Mouse (Mus musculus): Measurements from ENCODE around the gene Pdzd3. TPM values are rescaled to one million over a fixed set of nuclear protein-coding genes. Genes with fewer than 3 reads are reported as not detected.
A peak's percentile ranks its signal among the peaks of the same experiment; 100 is the strongest.
"Not testable (repeated sequence)": the region's sequence is repeated elsewhere in the genome, so short reads cannot be mapped to it uniquely, and the experiment has no call there.

Pdzd3 gene
- total RNA-seq (2017): 0.58 TPM in 1 of 2 replicates, not detected in the other

DNA sequence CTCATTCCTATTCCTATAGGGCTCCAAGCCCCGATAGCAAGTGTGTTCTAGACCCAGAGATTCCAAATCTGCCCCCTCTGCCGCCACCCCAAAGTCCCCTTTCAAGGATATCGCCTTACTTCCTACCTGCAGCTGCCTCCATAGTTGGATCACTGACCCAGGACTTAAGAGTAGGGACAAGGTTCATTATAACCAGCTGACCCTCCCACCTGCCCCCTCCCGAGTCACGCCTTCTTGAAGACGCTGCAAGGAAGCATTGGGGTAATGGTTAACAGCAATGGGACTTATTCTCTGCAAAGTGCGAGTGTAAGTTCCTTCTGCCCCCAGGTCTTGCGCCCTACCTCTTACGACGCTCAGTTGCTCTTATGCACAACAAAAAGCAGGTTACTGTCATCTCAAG, at the start of gene Pdzd3:
Gene Pdzd3 (minus strand): TSS at position 158 of the 400 bp plus-strand sequence.
- no peak for ATAC-seq (replicated peaks; ENCODE audit: low read depth, poor library complexity, severe bottlenecking)

DNA sequence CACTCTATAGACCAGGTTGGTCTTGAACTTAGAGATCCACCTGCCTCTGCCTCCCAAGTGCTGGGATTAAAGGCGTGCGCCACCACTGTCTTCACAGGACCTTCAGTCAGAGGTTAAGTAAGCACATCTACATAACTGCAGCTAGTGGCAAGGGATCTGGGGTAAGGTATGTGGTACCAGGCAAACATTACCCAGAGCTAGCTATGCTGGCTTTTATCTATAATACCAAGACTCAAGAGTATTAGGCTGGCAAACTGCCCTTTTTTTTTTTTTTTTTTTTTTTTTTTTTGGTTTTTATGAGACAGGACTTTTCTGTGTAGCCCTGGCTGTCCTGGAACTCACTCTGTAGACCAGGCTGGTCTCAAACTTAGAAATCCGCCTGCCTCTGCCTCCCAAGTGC, 48.7 kb upstream of the Pdzd3 start:
- not testable (repeated sequence) for ATAC-seq (replicated peaks; ENCODE audit: low read depth, poor library complexity, severe bottlenecking)

DNA sequence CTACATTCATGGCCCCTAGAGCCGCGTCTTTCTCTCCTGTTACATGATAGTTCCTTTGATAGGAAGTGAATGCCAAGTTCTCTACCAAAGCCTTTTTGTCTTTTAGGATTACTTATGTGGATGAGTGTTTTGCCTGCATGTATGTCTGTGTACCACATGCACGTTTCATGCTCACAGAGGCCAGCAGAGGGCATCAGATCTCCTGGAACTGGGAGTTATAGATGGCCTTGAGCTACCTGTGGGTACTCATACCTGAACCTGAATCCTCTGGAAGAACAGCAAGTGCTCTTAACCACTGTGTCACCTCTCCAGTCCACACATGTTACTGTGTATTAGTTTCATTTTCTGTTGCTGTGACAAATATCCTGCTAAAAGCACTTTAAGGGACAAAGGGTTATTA, 41.2 kb upstream of the Pdzd3 start:
- ATAC-seq (replicated peaks; ENCODE audit: low read depth, poor library complexity, severe bottlenecking): no peak

- ATAC-seq (replicated peaks; ENCODE audit: low read depth, poor library complexity, severe bottlenecking): no peak
Observed at GRCm38 (mm10) chr9:44288959-44289291, 37.7 kb upstream of the Pdzd3 start.

DNA sequence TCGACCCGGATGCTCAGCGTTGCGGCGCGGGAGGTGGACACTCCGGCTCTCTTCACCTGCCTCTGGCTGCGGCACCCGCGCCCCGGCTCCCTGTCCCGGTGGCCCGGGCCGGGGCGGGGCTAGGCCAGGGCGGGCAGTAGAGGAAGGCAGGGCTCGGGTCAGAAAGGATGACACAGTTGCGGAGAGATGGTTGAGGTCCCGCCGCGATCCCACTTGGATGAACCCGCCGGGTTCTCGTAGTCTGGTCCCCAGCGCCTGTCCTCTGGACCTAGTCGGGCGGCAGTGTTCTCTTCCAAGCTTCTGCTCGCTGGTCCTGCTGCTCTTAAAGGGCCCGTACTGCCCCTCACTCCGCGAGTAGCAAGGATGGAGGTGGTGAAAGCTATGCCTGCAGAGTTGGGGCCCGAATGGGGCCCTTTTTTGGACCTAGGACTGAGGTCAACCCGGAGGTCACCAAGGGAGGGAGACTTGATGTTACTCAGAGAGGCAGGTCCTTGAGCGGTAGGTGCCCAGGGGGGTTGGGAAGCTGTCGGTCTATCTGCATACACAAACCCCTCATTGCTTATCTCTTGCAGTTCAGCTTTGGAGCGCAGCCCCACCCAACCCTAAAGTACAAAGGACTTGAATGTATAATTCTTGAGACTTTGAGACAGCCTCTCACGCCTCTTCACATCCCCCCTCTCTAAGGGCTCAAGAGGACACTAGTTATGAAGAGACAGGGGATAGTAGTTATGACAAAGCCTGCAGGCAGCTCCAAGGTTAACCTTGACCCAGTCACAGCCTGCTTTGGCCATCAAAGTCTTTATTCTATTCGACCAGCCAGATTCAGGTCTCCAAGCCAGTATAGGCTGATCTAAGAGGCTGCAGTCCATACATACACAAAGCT, 37.0 kb upstream of the Pdzd3 start, which contains the start of gene Abcg4:
Gene Abcg4 (minus strand): TSS at position 540 of the 883 bp plus-strand sequence.
- peak; percentile 54 for ATAC-seq (replicated peaks; ENCODE audit: low read depth, poor library complexity, severe bottlenecking)

- peak; percentile 46 for ATAC-seq (replicated peaks; ENCODE audit: low read depth, poor library complexity, severe bottlenecking)
Observed at GRCm38 (mm10) chr9:44287401-44288075, 36.3 kb upstream of the Pdzd3 start.

DNA sequence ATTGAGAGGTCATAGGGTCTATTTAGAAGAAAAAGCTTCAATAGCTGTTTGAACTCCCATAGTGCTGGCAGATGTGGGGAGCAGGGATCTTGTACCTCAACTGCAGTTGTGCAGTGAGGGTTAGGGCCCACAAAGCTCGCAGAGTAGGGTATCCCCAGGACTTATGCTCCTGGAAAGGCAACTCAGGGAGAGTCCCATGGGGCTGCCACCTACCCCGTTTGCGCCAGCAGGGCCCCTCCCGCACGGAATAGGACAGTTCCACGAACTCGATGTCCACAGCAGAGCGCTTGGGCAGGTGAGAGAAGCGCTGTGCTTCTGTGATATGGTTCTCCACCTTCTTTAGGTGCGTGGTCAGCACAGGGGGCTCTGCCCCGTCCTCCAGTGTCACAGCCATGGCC, 35.7 kb upstream of the Pdzd3 start:
- 0 out of 2 replicates have a peak, but pooled peaks have one; percentile 1 for ATAC-seq (replicated peaks; ENCODE audit: low read depth, poor library complexity, severe bottlenecking)

DNA sequence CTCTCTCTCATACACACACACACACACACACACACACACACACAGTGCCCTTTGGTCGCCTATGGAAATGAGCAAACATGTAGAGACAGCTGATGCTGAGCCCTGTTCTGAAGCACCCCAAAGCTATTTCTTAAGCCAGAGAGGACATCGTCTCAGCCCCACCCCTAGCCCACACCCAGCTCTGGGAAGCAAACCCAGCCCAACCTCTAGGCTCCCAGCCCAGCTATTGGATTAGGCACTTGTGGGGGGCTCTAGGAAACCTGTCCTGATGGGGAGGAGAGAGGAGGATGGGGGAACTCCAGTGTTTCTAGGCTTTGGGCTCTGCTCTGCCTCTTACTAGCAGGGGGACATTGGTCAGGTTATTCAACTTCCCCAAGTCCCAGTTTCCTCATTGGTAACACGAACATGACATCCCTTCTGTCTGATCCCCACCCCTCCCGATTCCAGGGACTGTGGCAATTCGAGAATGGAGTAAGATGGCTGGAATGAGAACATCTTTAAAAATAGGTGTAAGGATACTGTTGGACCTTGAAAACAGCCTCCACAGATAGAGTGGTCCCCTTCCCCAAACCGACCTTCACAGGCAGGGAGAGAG, 35.1 kb upstream of the Pdzd3 start:
- 0 out of 2 replicates have a peak, but pooled peaks have one; percentile 6 for ATAC-seq (replicated peaks; ENCODE audit: low read depth, poor library complexity, severe bottlenecking)

DNA sequence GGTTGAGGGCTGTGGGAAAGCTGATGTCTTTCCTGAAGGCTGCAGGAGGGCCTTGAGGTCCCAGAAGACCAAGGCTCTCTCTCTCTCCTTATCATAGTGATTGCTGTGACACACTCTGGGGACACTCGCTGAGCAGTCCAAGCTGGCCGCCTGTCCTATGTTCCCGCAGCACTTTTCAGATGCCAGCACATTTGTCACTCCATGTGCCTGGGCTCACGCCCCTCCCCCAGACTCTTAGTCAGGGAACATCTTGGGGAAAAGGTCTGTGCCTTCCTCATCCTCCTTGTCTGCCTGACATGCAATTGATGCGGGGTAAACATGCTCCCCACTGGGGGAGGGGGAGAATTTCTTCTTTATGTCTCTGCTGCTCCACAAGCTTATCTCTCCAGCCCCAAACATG, 31.9 kb upstream of the Pdzd3 start:
- no peak for ATAC-seq (replicated peaks; ENCODE audit: low read depth, poor library complexity, severe bottlenecking)

GRCm38 (mm10) chr9:44269973-44270372, 18.7 kb upstream of the Pdzd3 start:
- ATAC-seq (replicated peaks; ENCODE audit: low read depth, poor library complexity, severe bottlenecking): no peak

DNA sequence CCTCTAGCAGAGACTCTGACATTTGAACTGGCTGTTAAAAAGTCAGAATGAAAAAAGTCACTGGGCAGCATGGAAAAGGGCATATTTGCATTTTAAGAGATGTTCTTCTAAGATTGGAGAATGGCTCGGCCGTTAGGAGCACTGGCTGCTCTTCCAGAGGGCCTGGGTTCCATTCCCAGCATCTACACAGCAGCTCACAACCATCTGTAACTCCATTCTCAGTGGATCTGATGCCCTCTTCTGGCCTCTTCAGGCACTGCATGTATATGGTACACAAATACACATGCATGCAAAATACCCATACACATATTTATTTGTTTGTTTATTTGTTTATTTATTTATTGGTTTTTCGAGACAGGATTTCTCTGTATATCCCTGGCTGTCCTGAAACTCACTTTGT, 17.8 kb upstream of the Pdzd3 start:
- no peak for ATAC-seq (replicated peaks; ENCODE audit: low read depth, poor library complexity, severe bottlenecking)

GRCm38 (mm10) chr9:44268432-44268831, 17.2 kb upstream of the Pdzd3 start, which contains the start of gene Nlrx1:
Gene Nlrx1, minus strand, starts transcription at chr9:44268599.
- peak; percentile 80 for ATAC-seq (replicated peaks; ENCODE audit: low read depth, poor library complexity, severe bottlenecking)

DNA sequence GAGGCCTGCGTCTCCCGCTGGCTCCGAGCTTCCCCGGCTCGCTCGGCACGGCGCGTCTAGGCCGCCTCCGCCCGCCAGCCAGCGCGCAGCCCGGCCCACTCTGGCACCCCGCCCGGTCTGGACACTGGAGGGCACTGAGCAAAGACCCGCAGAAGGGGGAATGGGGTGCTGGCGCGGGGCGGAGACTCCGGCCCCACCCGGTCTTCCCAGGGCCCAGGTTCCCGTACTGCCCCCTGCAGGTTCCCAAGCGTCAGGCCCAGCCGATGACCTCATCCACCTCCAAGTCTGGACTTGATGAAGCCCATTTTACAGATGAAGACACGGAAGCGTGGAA, 16.7 kb upstream of the Pdzd3 start:
- ATAC-seq (replicated peaks; ENCODE audit: low read depth, poor library complexity, severe bottlenecking): peak; percentile 78

GRCm38 (mm10) chr9:44267319-44268026, 16.2 kb upstream of the Pdzd3 start:
- ATAC-seq (replicated peaks; ENCODE audit: low read depth, poor library complexity, severe bottlenecking): no peak

DNA sequence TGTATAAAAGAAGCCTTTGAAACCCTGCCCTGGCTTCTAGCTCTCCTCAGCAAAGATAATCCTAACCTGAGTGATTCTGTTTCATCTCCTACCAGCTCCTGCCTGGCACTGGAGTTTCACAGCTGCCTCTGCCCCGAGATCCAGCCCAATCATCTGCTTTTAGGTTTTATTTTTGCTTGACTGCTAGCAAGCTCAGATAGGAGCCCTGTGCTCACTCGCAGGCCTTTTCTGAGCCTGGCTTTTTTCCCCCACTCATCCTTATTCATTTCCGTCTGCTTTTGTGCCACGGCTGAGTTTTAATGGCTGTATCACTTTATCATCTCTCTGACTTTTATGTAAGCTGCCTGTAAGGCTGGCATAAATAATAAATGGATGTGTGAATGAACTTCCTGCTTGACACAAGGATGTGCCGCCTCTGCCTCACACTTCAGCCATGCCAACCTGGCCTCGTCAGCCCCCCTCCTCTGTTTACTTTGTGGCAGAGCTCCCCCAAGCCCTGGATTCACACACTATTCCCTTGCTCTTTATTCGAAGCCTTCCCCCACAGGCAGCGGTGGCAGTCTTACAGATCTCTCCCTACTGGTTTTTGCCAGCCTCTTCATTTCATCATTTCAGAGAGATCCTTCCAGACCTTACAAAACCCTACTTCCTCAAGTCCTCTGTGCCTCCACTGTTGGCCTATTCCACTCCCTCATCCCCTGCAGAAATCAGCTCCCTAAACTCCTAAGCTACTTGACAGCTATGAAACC, 15.4 kb upstream of the Pdzd3 start:
- no peak for ATAC-seq (replicated peaks; ENCODE audit: low read depth, poor library complexity, severe bottlenecking)

GRCm38 (mm10) chr9:44261388-44261787, 10.1 kb upstream of the Pdzd3 start:
- ATAC-seq (replicated peaks; ENCODE audit: low read depth, poor library complexity, severe bottlenecking): no peak

DNA sequence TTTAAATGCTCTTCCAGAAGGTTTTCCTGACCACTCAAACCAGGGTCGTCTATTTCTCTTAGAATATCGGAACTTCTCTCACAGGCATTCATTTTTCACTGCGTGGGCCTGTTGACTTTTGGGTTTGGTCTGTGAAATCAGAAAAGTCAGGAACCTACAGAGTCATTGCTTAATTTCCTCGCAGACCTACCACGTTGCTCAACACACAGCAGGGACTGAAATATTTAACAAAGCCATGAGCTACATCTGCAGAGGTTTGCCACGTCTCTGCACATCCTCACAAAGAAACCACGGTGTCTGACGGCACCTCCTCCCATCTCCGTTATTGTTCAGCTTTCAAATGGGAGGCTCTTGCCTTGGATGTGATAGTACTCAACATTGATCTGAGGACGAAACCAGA, 7.7 kb upstream of the Pdzd3 start:
- ATAC-seq (replicated peaks; ENCODE audit: low read depth, poor library complexity, severe bottlenecking): 0 out of 2 replicates have a peak, but pooled peaks have one; percentile 22

GRCm38 (mm10) chr9:44256213-44256612, 4.9 kb upstream of the Pdzd3 start:
- ATAC-seq (replicated peaks; ENCODE audit: low read depth, poor library complexity, severe bottlenecking): no peak

GRCm38 (mm10) chr9:44255136-44255521, 3.9 kb upstream of the Pdzd3 start:
- no peak for ATAC-seq (replicated peaks; ENCODE audit: low read depth, poor library complexity, severe bottlenecking)

Measured in common myeloid progenitor, adult 5-6 weeks (primary cell).